Mouse (Mus musculus) testis, adult 2 months (tissue): ENCODE results near the gene Nme4. TPM values are rescaled to one million over a fixed set of nuclear protein-coding genes. Genes with fewer than 3 reads are reported as not detected.
A peak's percentile ranks its signal among the peaks of the same experiment; 100 is the strongest.

Experiments
- H3K27ac ChIP-seq: fragments of 200-500 bp; 2 replicates; pipeline ENCODE4 v1.5.1; 2012; ENCODE audit warnings: low read depth, low read length; ENCODE audit not compliant: control insufficient read depth, insufficient read depth
- H3K27me3 ChIP-seq: fragments of 200-500 bp; 2 replicates; pipeline ENCODE4 v1.6.1; 2012; ENCODE audit warnings: mild to moderate bottlenecking, low read length, moderate library complexity; ENCODE audit not compliant: control insufficient read depth, insufficient read depth
- H3K36me3 ChIP-seq: fragments of 200-500 bp; 2 replicates; pipeline ENCODE4 v1.6.1; 2012; ENCODE audit warnings: mild to moderate bottlenecking, low read length; ENCODE audit not compliant: control insufficient read depth, insufficient read depth
- H3K4me1 ChIP-seq: fragments of 200-500 bp; 2 replicates; pipeline ENCODE4 v1.6.1; 2012; ENCODE audit warnings: low read length; ENCODE audit not compliant: control insufficient read depth, insufficient read depth
- H3K4me3 ChIP-seq: fragments of 200-500 bp; 2 replicates; pipeline ENCODE4 v1.5.1; 2012; ENCODE audit warnings: low read depth, mild to moderate bottlenecking, low read length, moderate library complexity, mixed read lengths; ENCODE audit not compliant: control insufficient read depth
- CTCF ChIP-seq: fragments of 200-500 bp; IDR thresholded peaks from 2 replicates; pipeline ENCODE4 v1.5.1; 2012; ENCODE audit warnings: low read depth, mild to moderate bottlenecking, inconsistent platforms, low read length, moderate library complexity; ENCODE audit not compliant: control insufficient read depth, insufficient read depth, insufficient replicate concordance
- POLR2A ChIP-seq: fragments of 200-500 bp; IDR thresholded peaks from 2 replicates; pipeline ENCODE4 v1.6.1; 2012; ENCODE audit warnings: low read depth, mild to moderate bottlenecking, inconsistent platforms, low read length, moderate library complexity; ENCODE audit not compliant: control insufficient read depth
- polyA plus RNA-seq: library from polyadenylated mRNA; depleted of rRNA; stranded (reverse); fragments of >200 nt; gene quantifications from 2 replicates; pipeline ENCODE4 v1.2.3, GENCODE M21; 2012

Gene Nme4
- polyA plus RNA-seq, 1 experiment = 5.4 TPM

DNA sequence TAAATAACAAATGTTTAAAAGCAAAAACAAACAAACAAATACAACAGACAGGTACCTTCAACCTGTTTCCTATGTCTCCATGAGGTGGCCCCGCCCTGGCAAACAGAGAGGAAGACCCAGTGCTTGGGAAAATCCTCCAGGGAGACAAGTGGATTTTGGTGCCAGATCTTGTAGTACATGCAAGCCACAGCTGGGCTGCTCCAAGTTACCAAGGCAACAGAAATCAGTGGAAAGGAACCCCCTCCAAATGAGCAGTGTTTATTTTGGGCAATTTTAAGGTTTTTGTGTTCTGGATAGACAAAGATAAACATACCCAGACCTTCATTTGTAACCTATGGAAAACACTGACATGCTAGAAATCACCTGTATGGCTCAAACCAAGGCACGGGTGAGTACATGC is 16.6 kb downstream of the Nme4 start:
- Histone ChIP-seq H3K4me1 (peaks cover 2% of the 10 kb centered on the region; the same call in 1 of the 2 replicates), H3K4me3 (no peak overlapping the region)
- no peak for TF ChIP-seq CTCF
- TF ChIP-seq POLR2A = no peak

DNA sequence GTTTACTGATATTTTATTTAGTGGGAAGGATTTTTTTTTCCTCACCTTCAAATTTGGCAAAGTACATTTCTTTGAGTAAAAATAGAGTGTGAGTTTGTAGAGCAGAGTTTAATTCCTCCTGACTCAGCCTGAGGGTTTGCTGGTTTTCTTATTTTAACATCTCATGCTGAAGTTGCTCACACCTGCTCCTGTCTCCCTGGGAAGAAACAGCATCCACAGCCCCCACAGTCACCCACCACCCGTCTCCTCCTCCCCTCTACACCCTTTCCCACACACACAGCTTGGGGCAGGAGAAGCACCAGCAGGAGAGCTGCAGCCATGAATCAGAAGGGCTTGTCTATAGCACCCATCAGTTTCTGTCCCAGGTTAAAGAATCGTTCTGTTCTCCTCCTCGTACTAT is 20.2 kb downstream of the Nme4 start:
- no peak for TF ChIP-seq CTCF
- TF ChIP-seq POLR2A = no peak
- Histone ChIP-seq H3K4me1 (no peaks in the 10 kb centered on the region), H3K27ac (peak overlapping the region; percentile 43; the same call in 1 of the 2 replicates)

More for the DNA sequence above, 16.6 kb downstream of the Nme4 start:
- Histone ChIP-seq H3K36me3 (no peaks in the 10 kb centered on the region), H3K27ac (no peak overlapping the region), H3K27me3 (no peaks in the 10 kb centered on the region)

DNA sequence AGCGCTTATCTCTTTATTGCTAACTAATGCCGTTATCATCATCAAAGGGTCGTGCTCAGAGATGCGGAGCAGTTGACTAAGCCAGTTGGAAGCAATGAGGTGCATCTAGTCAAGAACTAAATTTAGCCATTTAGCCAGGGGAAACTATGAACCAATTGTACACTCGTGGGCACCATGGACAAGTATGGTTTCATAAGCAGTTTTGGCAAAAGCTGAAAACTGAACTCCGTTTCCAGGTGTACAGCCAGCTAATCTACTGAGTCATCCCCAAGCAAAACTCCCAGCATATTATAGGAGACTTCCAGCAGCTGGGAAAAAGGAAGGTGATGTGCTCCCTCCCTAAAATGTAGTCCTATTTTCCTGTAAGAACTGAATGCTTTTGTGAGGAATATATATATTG is 25.3 kb downstream of the Nme4 start:
- no peaks in the 10 kb centered on the region for H3K27me3 ChIP-seq
- TF ChIP-seq POLR2A (no peak), CTCF (no peak)
- H3K4me1 ChIP-seq = peaks cover 16% of the 10 kb centered on the region
- H3K4me3 ChIP-seq = no peak overlapping the region
- H3K36me3 ChIP-seq = no peaks in the 10 kb centered on the region
- H3K27ac ChIP-seq = no peak overlapping the region

More for the DNA sequence above, 20.2 kb downstream of the Nme4 start:
- Histone ChIP-seq H3K27me3 (no peaks in the 10 kb centered on the region), H3K4me3 (peak overlapping the region; percentile 81), H3K36me3 (no peaks in the 10 kb centered on the region)

DNA sequence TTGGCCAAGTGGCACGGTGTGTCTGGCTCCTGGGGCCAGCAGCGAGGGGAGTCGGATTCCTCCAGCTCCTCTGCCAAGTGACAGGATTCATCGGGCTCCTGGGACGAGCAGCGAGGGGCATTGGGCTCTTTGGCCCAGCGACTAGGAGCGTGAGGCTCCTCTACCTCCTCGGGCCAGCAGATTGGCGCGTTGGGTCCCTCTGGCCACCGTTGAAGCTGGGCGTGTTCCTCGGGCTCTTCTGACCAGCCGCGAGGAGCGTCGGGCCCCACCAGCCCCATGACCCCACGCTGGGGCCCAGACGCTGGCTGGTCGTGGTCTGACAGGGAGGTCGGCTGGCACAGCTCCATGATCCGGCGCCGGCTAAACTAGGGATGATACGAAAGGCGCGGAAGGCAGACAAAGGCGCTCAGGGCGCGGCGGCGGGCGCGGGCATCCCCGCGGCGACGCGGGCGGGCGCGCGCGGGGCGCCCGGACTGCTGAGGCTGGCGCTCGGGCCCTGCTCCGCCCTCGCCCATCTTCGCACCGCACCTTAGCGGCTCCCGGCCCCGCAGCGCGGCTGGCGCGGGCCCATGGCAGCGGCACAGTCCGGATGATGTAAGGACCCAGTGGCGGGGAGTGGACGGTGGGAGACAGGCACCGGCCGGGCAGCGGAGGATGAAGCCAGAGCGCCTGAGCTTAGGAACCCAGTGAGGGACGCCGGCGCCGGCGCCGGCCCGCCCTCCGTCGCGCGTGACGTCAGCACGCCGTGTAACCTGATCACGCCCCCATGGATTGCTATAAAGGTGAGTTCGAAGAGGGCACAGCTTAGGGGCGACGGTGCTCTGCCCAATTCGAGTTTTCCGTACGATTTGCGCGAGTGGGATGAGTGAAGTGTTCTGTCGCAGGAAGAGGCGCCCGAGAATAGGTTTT is 26.3 kb downstream of the Nme4 start, which contains the start of gene Rab11fip3:
Gene Rab11fip3 (minus strand): TSS at position 725 of the 909 bp plus-strand sequence.
- Histone ChIP-seq H3K27ac (peak within 1 kb of the TSS; percentile 34), H3K27me3 (no peaks in the 10 kb centered on the region), H3K4me3 (peak within 1 kb of the TSS; percentile 91), H3K4me1 (peaks cover 16% of the 10 kb centered on the region), H3K36me3 (no peaks in the 10 kb centered on the region)
- TF ChIP-seq POLR2A (peak; percentile 79), CTCF (no peak)

- Histone ChIP-seq H3K4me1 (peaks cover 16% of the 10 kb centered on the region), H3K36me3 (no peaks in the 10 kb centered on the region), H3K4me3 (peak overlapping the region; percentile 91), H3K27ac (peak overlapping the region; percentile 34), H3K27me3 (no peaks in the 10 kb centered on the region)
- TF ChIP-seq POLR2A (no peak), CTCF (no peak)
These were observed 27.2 kb downstream of the Nme4 start for GRCm38 (mm10) chr17:26068024-26068830.

GRCm38 (mm10) chr17:26066488-26067020 is 28.8 kb downstream of the Nme4 start:
- Histone ChIP-seq H3K4me1 (peaks cover 16% of the 10 kb centered on the region), H3K36me3 (no peaks in the 10 kb centered on the region), H3K4me3 (peak overlapping the region; percentile 62), H3K27ac (no peak overlapping the region), H3K27me3 (no peaks in the 10 kb centered on the region)
- TF ChIP-seq POLR2A = no peak
- TF ChIP-seq CTCF = no peak
